Mouse (Mus musculus): Measurements from ENCODE around the gene Rom1. TPM values are rescaled to one million over a fixed set of nuclear protein-coding genes. Genes with fewer than 3 reads are reported as not detected.

Gene Rom1
- polyA plus RNA-seq, 1 experiment from 2014 or later = 2.8 TPM

DNA sequence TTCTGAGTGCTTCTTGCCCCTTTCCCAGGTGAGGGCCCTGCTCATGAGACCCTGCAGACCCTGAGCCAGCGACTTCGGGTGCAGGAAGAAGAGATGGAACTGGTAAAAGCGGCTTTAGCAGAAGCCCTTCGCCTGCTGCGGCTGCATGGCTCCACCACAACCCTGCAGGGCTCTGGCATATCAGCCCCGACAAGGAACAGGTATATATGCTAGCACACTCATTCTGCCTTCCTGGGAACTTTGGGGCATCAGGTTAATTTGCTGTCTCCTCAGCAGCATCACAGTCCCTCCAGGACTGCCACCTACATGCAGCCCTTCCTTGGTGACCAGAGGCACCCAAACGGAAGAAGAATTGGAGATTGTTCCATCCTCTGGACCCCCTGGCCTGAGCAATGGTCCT lies 1.6 kb upstream of the Rom1 start:
- peak overlapping the region; percentile 84 for H3K9ac ChIP-seq (ENCODE audit: low read length)
- no peak for ATAC-seq (ENCODE audit: insufficient read depth, low FRiP score)
- peak overlapping the region; percentile 77 for H3K4me3 ChIP-seq (replicated peaks; ENCODE audit: low read length)
- no peaks in the 10 kb centered on the region for H3K9me3 ChIP-seq (replicated peaks; ENCODE audit: control insufficient read depth, low read length)
- H3K4me2 ChIP-seq (ENCODE audit: low read depth, low read length) = peak overlapping the region; percentile 74
- H3K36me3 ChIP-seq (ENCODE audit: control insufficient read depth, insufficient read depth, low read length) = peaks cover 9% of the 10 kb centered on the region
- H3K4me1 ChIP-seq (ENCODE audit: control insufficient read depth, insufficient read depth, low read length) = peaks cover 15% of the 10 kb centered on the region
- no peaks in the 10 kb centered on the region for H3K27me3 ChIP-seq (ENCODE audit: control insufficient read depth, insufficient read depth, low read length)
- WGBS = 89% methylated on average over 7 of the region's 7 CpGs
- H3K27ac ChIP-seq (ENCODE audit: low read length) = peak overlapping the region; percentile 44

DNA sequence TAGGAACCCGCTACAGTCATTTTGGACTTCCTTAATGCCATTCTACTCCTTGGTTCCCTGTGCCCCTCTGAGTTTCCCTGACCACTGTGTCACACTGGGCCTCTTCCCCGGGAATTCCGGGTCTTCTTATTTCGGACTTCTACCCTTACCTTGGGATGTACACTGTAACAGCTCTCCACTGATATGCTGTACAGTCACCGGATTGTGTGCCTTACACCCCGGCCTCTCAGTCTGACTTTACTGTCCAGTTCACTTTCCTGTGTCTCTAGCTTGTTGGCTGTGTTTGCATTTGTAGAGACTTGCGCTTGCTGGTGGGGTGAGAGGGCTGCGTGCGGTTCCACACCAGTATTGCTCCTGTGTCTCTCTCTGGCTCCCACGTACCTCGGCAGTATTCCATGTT lies 961 bp upstream of the Rom1 start:
- Histone ChIP-seq H3K4me2 (ENCODE audit: low read depth, low read length) (peak overlapping the region; percentile 74), H3K4me1 (ENCODE audit: control insufficient read depth, insufficient read depth, low read length) (peaks cover 15% of the 10 kb centered on the region), H3K9me3 (replicated peaks; ENCODE audit: control insufficient read depth, low read length) (no peaks in the 10 kb centered on the region), H3K9ac (ENCODE audit: low read length) (peak overlapping the region; percentile 84), H3K27ac (ENCODE audit: low read length) (peak overlapping the region; percentile 88), H3K27me3 (ENCODE audit: control insufficient read depth, insufficient read depth, low read length) (no peaks in the 10 kb centered on the region), H3K36me3 (ENCODE audit: control insufficient read depth, insufficient read depth, low read length) (peaks cover 9% of the 10 kb centered on the region), H3K4me3 (replicated peaks; ENCODE audit: low read length) (peak overlapping the region; percentile 77)
- no peak for ATAC-seq (ENCODE audit: insufficient read depth, low FRiP score)
- 4% methylated on average over 11 of the region's 11 CpGs for whole genome bisulfite sequencing

DNA sequence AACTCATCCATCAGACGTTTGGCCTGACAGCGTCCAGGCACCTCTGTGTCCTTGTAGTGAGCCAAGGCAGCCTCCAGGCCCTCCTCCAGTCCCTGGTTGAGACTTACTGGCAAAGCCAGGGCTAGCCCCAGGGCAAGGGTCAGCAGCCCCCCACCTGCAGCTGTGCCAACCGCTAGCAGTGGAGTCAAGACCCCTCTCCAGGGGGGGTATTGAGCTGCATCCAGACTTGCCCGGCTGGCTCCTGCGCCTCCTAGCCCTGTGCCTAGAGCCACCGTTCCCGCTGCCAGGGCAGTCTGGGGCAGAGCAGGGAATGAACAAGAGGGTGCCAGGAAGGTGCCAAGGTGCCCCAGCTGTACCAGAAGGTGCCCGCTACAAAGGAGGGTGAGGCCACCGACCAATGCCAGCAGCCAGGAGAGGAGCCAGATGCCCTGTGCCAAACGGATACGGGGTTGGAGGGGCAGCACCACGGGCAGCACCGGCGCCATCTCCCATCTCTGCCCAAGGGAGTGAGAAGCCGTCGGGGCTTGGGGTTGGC lies 400 bp downstream of the Rom1 start:
- peak overlapping the region; percentile 77 for H3K4me3 ChIP-seq (replicated peaks; ENCODE audit: low read length)
- no peaks in the 10 kb centered on the region for H3K9me3 ChIP-seq (replicated peaks; ENCODE audit: control insufficient read depth, low read length)
- H3K36me3 ChIP-seq (ENCODE audit: control insufficient read depth, insufficient read depth, low read length) = peaks cover 5% of the 10 kb centered on the region

DNA sequence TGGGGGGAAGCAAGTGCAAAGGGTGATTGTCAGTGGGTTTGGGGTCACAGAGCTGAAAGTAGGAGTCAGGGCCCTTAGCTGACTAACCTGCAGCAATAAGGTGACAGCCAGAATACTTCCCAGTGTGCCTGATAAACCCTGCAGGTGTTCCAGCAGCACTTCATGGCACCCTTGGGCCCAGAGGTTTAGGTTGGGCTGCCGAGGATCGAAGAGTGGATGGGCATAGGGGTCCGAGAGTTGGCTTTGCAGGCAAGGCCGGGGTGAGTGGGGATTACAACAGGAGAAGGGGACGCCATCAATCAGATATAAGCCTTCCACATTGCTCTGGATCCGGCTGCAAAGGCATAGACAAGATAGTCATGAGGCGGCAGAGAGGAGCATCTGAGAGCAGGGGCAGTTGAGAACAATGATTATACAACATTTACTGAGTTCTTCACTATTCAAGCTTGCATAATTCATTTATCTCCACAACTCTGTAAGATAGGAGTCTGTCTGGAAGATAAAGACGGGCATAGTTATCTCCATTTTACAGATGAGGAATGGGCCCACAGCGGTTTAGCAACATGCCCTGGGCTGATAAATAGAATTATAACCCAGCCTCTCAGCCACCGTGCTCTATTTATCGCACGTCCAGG lies 1.1 kb downstream of the Rom1 start:
- H3K4me2 ChIP-seq (ENCODE audit: low read depth, low read length) = no peak overlapping the region
- H3K27ac ChIP-seq (ENCODE audit: low read length) = no peak overlapping the region
- no peak overlapping the region for H3K4me3 ChIP-seq (replicated peaks; ENCODE audit: low read length)
- no peaks in the 10 kb centered on the region for H3K36me3 ChIP-seq (ENCODE audit: control insufficient read depth, insufficient read depth, low read length)
- no peaks in the 10 kb centered on the region for H3K9me3 ChIP-seq (replicated peaks; ENCODE audit: control insufficient read depth, low read length)
- no peaks in the 10 kb centered on the region for H3K27me3 ChIP-seq (ENCODE audit: control insufficient read depth, insufficient read depth, low read length)
- no peak for ATAC-seq (ENCODE audit: insufficient read depth, low FRiP score)
- WGBS = 80% methylated on average over 12 of the region's 12 CpGs
- peaks cover 15% of the 10 kb centered on the region for H3K4me1 ChIP-seq (ENCODE audit: control insufficient read depth, insufficient read depth, low read length)
- no peak overlapping the region for H3K9ac ChIP-seq (ENCODE audit: low read length)

More for the DNA sequence above, 400 bp downstream of the Rom1 start:
- Histone ChIP-seq H3K9ac (ENCODE audit: low read length) (peak overlapping the region; percentile 84), H3K27ac (ENCODE audit: low read length) (peak overlapping the region; percentile 88; the same call in 1 of the 2 replicates), H3K4me2 (ENCODE audit: low read depth, low read length) (peak overlapping the region; percentile 74), H3K4me1 (ENCODE audit: control insufficient read depth, insufficient read depth, low read length) (peaks cover 15% of the 10 kb centered on the region), H3K27me3 (ENCODE audit: control insufficient read depth, insufficient read depth, low read length) (no peaks in the 10 kb centered on the region)
- WGBS = 24% methylated on average over 16 of the region's 16 CpGs
- peak; percentile 3; the same call in 1 of the 2 replicates for ATAC-seq (ENCODE audit: insufficient read depth, low FRiP score)

DNA sequence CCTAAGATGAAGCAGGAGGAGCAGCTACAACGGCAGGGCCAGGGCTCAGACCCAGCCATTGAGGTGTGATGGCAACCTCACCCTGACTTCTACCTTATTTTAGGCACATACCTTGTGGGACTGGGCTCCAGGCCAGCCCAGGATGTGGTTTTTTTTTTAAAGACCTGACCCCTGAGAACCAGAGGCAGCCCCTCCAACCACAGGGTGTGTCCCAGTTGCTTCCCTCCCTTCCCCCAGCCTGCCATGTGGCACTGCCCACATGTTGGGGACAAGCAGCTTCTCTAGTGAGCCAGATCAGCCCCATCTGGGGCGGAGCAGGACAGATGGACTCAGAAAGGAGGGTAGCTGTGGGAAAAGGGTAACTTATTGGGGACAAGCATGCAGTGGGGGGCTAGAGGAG lies 2.4 kb downstream of the Rom1 start:
- Histone ChIP-seq H3K9me3 (replicated peaks; ENCODE audit: control insufficient read depth, low read length) (no peaks in the 10 kb centered on the region), H3K4me2 (ENCODE audit: low read depth, low read length) (no peak overlapping the region), H3K4me1 (ENCODE audit: control insufficient read depth, insufficient read depth, low read length) (peaks cover 16% of the 10 kb centered on the region), H3K27ac (ENCODE audit: low read length) (no peak overlapping the region), H3K36me3 (ENCODE audit: control insufficient read depth, insufficient read depth, low read length) (no peaks in the 10 kb centered on the region), H3K9ac (ENCODE audit: low read length) (no peak overlapping the region), H3K4me3 (replicated peaks; ENCODE audit: low read length) (no peak overlapping the region), H3K27me3 (ENCODE audit: control insufficient read depth, insufficient read depth, low read length) (no peaks in the 10 kb centered on the region)
- WGBS = 93% methylated on average over 2 of the region's 2 CpGs
- ATAC-seq (ENCODE audit: insufficient read depth, low FRiP score) = no peak

DNA sequence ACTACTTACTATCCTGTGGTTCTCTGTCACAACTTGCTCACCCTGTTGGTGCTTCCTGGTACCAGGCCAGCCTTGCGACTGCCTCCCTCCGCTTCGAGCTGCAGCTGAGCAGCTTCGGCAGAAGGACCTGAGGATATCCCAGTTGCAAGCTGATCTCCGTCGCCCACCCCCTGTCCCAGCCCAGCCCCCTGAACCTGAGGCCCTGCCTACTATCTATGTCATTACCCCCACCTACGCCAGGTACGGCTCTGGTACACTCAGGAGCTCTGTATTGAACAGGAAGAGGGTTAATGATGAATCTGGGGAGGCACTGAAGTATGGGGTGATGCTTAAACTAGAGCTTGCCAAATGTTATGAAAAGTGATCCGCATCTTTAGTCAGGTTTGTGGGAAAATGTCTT lies 7.4 kb downstream of the Rom1 start:
- H3K27ac ChIP-seq (ENCODE audit: low read length) = no peak overlapping the region
- 0 out of 2 replicates have a peak, but pooled peaks cover 3% of the 10 kb centered on the region for H3K36me3 ChIP-seq (ENCODE audit: control insufficient read depth, insufficient read depth, low read length)
- ATAC-seq (ENCODE audit: insufficient read depth, low FRiP score) = no peak
- peak overlapping the region; percentile 27; the same call in 1 of the 2 replicates for H3K9ac ChIP-seq (ENCODE audit: low read length)
- H3K4me3 ChIP-seq (replicated peaks; ENCODE audit: low read length) = 0 out of 2 replicates have a peak overlapping the region, but pooled peaks have one; percentile 3
- 74% methylated on average over 9 of the region's 9 CpGs for WGBS
- H3K27me3 ChIP-seq (ENCODE audit: control insufficient read depth, insufficient read depth, low read length) = no peaks in the 10 kb centered on the region
- peak overlapping the region; percentile 82 for H3K4me2 ChIP-seq (ENCODE audit: low read depth, low read length)
- no peaks in the 10 kb centered on the region for H3K9me3 ChIP-seq (replicated peaks; ENCODE audit: control insufficient read depth, low read length)
- H3K4me1 ChIP-seq (ENCODE audit: control insufficient read depth, insufficient read depth, low read length) = peaks cover 9% of the 10 kb centered on the region

DNA sequence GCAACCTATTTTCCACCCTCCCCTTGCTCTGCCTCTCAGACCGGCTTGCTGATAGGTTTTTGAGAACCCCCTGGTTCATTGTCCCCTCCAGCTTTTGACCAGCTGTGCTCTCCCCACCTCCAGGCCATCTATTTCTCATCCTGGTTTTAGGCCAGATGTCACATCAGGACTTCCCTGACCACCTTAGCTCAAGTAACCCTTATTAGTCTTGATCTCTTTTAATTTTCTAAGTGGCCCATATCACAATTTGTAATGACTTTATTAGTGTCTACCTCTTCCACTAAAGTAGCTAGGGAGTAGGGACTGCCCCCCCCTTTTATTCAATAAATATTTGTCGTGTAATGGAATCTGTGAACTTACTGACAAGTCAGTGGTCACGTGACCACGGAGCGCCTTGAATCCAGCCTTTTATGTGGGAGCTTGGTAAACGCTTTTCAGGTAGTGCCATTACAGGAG lies 8.3 kb downstream of the Rom1 start:
- Histone ChIP-seq H3K9ac (ENCODE audit: low read length) (peak overlapping the region; percentile 86), H3K4me3 (replicated peaks; ENCODE audit: low read length) (peak overlapping the region; percentile 82), H3K4me2 (ENCODE audit: low read depth, low read length) (peak overlapping the region; percentile 82), H3K36me3 (ENCODE audit: control insufficient read depth, insufficient read depth, low read length) (peaks cover 9% of the 10 kb centered on the region; the same call in 1 of the 2 replicates), H3K27me3 (ENCODE audit: control insufficient read depth, insufficient read depth, low read length) (no peaks in the 10 kb centered on the region), H3K4me1 (ENCODE audit: control insufficient read depth, insufficient read depth, low read length) (peaks cover 9% of the 10 kb centered on the region), H3K9me3 (replicated peaks; ENCODE audit: control insufficient read depth, low read length) (no peaks in the 10 kb centered on the region), H3K27ac (ENCODE audit: low read length) (peak overlapping the region; percentile 95)
- WGBS = 2% methylated on average over 6 of the region's 6 CpGs
- peak; percentile 18; the same call in 1 of the 2 replicates for ATAC-seq (ENCODE audit: insufficient read depth, low FRiP score)

DNA sequence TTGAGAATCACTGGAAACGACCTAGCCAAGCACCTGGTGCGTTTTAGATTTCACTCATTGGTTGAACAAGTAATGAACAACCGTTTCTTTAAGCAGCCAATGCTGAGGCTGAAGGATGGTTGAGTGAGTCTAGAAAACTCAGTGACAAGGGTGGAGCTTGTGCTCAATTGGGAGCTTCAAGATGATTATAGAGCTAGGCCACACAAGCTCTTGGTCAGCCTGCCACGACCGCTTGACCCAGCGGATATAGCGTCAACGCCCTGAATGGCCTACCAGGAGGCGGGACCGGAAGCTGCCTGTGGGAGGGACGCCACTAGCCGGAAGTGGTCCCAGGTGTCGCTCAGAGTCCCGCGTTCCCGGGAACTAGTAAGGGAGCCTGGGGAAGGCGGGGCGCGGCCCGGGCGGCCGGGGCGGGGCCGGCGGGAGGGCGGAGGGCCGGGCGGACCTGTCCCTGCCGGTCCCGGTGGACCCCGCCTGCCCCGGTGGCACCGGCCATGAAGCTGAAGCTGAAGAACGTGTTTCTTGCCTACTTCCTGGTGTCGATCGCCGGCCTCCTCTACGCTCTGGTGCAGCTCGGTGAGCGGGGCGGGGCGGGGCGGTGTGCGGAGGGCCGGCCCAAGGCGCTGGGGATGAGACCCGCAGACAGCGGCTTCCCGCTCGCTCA lies 9.0 kb downstream of the Rom1 start, which contains the start of gene B3gat3:
TSS of gene B3gat3 (plus strand) at position 302 of the 664 bp plus-strand sequence.
- peak; percentile 98 for ATAC-seq (ENCODE audit: insufficient read depth, low FRiP score)

DNA sequence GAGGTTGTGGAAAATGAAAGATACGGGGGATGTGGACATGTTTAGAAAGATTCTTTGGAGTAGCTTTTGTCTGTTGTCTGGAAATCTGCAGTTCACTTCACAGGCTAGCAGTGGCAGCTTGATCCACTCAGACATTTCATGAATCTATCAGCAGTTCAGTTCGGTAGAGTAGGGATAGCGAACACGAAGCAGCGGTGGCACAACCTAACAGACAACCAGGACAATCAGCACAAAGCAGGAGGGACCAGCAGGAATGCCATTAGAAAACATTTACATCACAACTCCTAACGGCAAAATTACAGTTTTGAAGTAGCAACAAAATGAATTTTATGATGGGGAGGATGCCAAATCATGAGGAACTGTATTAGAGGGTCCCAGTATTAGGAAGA lies 9.5 kb downstream of the Rom1 start:
- no peaks in the 10 kb centered on the region for H3K27me3 ChIP-seq (ENCODE audit: control insufficient read depth, insufficient read depth, low read length)
- H3K4me1 ChIP-seq (ENCODE audit: control insufficient read depth, insufficient read depth, low read length) = peaks cover 9% of the 10 kb centered on the region
- H3K4me2 ChIP-seq (ENCODE audit: low read depth, low read length) = peak overlapping the region; percentile 82
- peak overlapping the region; percentile 95 for H3K27ac ChIP-seq (ENCODE audit: low read length)
- no peak for ATAC-seq (ENCODE audit: insufficient read depth, low FRiP score)
- peaks cover 19% of the 10 kb centered on the region for H3K36me3 ChIP-seq (ENCODE audit: control insufficient read depth, insufficient read depth, low read length)
- H3K9me3 ChIP-seq (replicated peaks; ENCODE audit: control insufficient read depth, low read length) = no peaks in the 10 kb centered on the region
- peak overlapping the region; percentile 82 for H3K4me3 ChIP-seq (replicated peaks; ENCODE audit: low read length)
- WGBS = 73% methylated on average over 6 of the region's 6 CpGs
- H3K9ac ChIP-seq (ENCODE audit: low read length) = peak overlapping the region; percentile 86; the same call in 1 of the 2 replicates

More for the DNA sequence above, 9.0 kb downstream of the Rom1 start, which contains the start of gene B3gat3:
- 3% methylated on average over 37 of the region's 50 CpGs for WGBS
- Histone ChIP-seq H3K9ac (ENCODE audit: low read length) (peak within 1 kb of the TSS; percentile 86), H3K27ac (ENCODE audit: low read length) (peak within 1 kb of the TSS; percentile 95), H3K36me3 (ENCODE audit: control insufficient read depth, insufficient read depth, low read length) (peaks cover 14% of the 10 kb centered on the region), H3K27me3 (ENCODE audit: control insufficient read depth, insufficient read depth, low read length) (no peaks in the 10 kb centered on the region), H3K9me3 (replicated peaks; ENCODE audit: control insufficient read depth, low read length) (no peaks in the 10 kb centered on the region), H3K4me2 (ENCODE audit: low read depth, low read length) (peak within 1 kb of the TSS; percentile 82), H3K4me1 (ENCODE audit: control insufficient read depth, insufficient read depth, low read length) (peaks cover 9% of the 10 kb centered on the region), H3K4me3 (replicated peaks; ENCODE audit: low read length) (peak within 1 kb of the TSS; percentile 82)
